Mouse (Mus musculus) right cerebral cortex, postnatal 25 days (tissue): Measurements from ENCODE around the gene Taf10.

Experiments
- DNase-seq: peaks from one replicate; pipeline ENCODE4 v3.0.0; 2022

The Taf10 gene

GRCm38 (mm10) chr7:105743926-105744590, at the start of gene Taf10:
Gene Taf10, minus strand, starts transcription at chr7:105744361.
- peak; percentile 90 for DNase-seq

DNA sequence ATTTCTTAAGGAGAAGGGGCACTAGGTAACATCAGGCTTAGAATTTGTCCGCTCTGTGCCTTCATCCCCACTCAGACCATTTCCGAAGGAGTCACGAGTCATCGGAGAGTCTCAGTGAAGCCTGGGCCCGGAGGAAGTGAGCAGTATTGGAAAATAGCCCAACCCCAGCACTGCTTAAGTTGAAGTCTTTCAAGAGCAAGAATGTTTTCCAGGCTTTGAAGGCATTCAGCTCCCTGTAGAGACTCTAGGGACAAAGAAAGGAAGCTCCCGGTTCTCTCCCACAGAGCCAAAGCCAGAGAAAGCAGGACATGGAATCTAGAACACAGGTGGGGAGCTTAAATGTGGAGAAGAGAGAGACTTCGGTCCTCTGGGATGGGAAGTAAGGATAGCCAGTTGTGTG, 49.5 kb upstream of the Taf10 start:
- DNase-seq = no peak

DNA sequence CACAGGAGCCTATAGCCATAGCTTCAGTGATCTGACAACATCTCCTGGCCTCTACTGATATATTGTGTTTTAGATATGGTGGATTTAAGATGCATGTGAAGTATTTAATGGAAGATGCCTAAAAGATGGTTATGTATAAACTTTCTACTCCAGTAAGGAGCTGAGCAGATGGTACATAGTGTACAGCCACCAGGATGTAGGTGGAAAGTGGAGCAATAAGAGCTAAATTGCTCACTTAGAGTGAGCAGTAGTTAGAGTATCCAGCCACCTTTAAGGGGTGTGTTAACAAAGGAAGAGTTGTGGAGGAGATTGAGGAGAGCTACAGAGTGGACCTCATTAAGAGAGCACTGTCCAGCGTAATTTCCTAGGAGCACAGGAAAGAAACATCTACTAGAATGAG, 47.0 kb upstream of the Taf10 start:
- DNase-seq = no peak

DNA sequence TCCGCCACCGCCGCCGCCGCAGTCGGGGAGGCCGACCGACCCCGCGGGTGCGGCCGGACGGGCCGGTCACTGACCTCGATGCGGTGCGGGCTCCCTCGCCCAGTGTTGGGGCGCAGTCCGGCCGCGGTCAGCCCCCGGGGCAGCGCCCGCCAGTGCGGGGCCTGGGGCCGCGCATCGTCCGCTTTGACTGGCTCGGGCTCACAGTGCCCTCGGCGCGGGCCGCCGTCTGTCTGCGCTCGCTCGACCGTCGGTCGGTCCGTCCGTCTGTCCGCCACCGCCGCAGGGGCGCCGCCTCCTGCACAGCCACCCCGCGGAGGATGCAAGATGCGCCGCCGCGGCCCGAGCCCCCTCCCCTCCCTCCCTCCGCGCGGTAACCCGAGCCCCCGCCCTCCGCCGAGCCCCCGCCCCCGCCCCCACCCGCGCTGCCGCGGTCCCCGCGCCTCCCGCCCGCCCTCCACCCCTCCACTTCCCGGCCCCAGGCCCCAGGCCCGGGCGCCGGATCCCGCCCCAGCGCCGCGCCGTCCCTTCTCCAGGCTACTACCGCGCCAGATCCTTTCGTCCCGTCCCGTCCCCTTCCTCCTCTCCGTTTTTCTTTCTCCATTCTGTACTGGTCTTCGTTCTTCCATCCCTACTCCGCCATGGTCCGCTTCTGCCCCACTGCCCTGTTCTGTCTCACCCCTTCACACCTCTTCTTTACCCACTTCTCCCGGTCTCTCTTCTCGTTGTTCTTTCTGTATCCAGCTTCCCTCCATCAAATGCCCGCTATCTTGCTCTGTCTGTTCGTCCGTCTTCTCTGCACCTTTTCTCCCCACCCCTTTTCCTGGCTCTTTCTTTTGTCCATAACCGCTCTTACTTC, 43.4 kb upstream of the Taf10 start, which contains the start of gene Dchs1:
TSS of gene Dchs1 (minus strand) at position 370 of the 856 bp plus-strand sequence.
- no peak for DNase-seq

- DNase-seq = no peak
These were observed 42.5 kb upstream of the Taf10 start for GRCm38 (mm10) chr7:105786506-105787284.

GRCm38 (mm10) chr7:105784556-105784955, 40.4 kb upstream of the Taf10 start:
- no peak for DNase-seq

- no peak for DNase-seq
These were observed 39.7 kb upstream of the Taf10 start for GRCm38 (mm10) chr7:105783861-105784260.

DNA sequence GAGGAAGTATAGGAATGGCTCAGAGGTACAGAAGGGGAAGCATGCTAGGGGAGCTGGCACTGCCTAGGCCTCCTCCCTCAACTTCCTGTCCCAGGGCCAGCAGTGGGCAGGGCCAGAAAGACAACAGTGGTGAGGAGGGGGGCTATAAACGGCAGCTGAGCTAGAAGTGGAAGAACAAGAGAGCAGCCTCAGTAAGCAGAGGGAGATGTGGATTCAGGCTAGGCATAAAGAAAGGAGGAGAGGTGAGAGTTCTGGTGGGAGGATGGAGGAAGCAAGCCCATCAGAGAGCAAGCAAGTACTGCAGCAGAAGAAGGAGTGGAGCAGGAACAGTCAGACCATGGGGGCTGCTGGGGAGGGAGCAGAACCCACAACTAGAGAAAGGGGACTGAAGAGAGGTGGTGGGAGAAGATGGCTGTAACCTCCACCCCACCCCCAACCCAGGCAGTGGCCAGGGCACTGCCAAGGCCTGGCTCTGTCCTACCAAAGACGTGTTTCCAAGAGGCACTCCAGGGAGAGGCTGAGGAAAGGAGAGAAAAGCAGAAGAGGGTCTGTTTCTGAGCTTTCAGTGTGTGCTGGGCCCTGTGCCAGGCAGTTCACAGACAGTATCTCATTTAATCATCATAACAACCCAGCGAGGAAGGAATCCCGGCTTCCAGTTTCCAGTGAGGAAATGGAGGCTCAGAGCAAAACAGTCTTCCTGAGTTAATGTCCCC, 34.5 kb upstream of the Taf10 start:
- DNase-seq = no peak

DNA sequence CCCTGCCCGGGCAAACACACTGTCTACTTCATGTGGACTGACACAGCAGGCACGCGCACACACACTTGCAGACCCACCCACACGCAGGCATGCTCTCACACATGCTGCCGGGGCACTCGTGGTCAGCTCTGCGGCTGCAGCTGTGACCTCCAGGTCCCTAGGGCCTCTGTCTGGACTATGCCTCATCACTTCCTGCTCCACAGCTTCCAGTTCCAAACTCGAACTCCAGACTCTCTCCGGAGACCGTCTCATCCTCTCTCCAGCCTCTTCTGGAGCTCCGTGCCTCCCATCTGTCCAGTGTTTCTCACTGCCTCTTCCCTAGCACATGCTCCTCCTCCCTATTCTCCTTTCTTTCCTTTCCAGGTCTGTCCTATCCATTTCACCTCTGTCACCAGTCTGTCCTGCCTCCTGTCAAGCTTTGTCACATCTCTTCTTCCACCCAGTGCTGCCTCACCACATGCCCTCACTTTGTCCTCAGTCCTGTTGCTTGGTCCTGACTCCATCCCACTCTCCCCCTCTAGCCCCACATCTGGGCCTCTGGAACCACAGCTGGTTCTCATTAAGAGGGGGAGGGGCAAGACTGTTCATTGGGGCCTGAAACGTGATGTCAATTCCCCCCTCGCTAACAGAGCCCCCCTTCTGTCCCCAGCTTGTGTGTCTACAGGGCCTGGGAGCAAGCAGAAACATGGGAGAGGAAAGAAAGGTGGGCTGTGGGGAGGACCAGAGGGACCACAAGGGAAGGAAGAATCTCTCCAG, 33.8 kb upstream of the Taf10 start:
- DNase-seq = no peak

DNA sequence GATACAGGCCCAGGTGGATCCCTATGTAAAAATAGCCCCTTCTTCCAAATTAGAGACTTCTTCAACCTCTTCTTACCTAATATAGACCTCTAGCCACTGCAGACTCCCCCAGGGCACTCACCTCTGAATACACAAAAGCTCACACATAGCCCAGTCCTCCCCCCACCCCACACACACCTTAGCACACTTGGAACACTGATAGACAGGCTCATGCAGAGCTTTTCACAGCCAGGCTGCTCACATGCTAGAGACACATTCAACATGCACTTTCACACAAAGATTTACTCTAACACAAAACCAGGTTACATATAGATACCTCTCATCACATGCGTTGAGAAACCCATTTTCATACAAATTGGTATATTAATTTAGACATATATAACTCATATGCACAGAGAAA, 33.2 kb upstream of the Taf10 start:
- no peak for DNase-seq

DNA sequence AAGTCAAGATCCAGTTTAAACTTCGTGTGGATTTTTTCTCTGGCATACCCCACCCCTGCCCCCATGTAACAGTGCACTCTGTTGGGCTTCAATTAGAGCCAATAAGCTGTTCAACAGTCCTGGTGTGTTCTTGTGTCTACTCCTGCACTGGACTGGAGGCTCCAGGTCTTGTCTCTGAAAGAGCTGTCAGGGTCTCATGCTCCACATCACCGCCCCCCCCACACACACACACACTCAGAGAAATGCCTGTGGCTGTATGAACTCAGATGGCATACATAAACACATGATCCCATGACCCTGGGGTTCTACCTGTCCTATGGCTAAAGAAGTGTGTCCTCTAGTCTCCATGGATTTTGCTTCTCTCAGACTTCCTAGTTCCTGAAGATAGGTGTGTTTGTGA, 31.9 kb upstream of the Taf10 start:
- no peak for DNase-seq

- DNase-seq = no peak
These were observed 30.5 kb upstream of the Taf10 start for GRCm38 (mm10) chr7:105774661-105775060.

GRCm38 (mm10) chr7:105773041-105773440, 28.9 kb upstream of the Taf10 start:
- no peak for DNase-seq

DNA sequence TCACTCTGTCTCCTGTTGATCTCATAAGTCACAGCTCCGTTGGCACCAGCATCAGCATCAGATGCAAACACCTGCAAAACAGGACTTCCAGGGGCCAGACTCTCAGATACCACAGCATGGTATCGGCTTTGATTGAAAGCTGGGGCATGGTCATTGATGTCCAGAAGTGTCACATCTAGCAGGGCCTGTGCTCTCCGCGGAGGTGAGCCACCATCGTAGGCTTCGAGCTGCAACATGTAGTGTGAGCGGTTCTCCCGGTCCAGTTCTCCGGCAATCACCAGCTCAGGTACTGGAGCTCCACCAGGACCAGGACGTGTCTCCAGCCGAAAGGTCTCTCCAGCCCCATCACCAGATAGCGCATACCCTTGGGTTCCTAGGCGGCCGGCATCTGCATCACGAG, 28.2 kb upstream of the Taf10 start:
- DNase-seq = no peak

DNA sequence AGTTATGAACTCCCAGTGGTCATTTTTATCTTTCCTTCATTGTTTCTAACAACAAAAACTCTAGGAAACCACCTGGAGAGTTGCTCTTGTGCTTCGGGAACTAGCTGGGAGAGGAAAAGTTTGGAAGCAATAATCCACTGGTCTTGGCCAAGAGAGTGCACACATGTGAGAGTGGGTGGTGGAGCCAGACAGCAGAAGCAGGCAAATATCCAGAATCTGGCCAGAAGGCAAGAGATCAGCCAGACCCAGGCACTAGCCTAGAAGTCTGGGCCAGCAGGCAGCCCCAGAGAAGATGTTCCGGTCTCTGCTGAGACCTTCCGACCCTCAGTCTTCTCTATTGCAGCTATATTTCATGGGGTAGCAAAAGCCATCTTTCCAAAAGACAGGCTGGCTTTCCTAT, 25.8 kb upstream of the Taf10 start:
- no peak for DNase-seq

- DNase-seq = no peak
These were observed 23.6 kb upstream of the Taf10 start for GRCm38 (mm10) chr7:105767729-105768165.

GRCm38 (mm10) chr7:105764331-105764730, 20.2 kb upstream of the Taf10 start:
- DNase-seq = no peak

DNA sequence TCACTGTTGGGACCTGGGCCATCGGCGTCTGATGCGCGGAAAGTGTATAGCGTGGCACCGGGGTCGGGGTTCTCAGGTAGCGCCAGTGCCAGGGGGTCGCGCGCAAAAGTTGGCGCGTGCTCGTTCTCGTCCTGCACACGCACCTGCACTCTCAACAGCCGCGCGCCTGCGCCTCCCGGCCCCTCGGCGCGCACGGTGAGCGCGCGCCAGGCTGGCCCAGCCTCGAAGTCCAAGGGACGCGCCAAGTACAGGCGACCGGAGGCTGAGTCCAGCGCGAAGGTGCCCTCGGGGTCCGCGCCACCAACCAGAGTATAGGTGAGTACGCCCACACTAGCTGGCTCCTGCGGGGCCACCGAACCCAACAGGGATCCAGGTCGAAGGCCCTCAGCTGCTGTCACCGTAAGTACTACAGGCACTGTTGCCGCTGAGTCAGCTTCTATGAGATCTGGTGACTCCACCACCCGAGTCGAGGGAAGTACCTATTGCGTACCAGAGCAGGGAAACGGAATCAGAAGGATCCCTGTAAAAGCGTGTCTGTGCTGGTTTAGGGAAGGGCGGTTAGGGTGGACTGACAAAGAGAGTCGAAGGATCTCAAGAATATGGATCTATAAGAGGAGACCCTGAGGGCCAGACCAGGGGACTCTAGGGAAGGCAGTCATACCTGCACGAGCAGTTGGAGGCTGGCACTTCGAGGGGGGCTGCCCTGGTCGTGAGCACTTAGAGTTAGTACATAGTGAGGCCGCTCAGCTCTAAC, 18.5 kb upstream of the Taf10 start:
- no peak for DNase-seq

GRCm38 (mm10) chr7:105761813-105762484, 17.8 kb upstream of the Taf10 start:
- no peak for DNase-seq

GRCm38 (mm10) chr7:105753281-105753680, 9.1 kb upstream of the Taf10 start:
- no peak for DNase-seq

DNA sequence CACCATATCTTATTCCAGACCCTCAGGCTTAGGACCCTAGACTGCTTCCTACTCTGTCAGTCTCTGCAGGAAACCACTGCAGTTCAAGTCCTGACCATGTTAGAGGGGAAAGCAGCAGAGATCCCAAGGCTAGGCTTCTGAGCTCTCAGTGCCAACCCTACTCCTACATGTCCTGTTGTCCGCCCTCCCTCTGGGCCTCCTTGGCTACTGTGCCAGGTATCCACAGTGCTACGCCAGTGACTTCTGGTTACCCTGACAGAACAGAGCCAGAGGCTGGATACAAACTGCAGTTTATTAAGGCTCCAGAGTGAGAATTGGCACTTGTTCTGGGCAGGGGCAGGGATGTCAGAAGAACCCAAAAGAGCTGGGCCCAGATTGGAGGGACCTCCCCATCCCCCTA, 8.6 kb upstream of the Taf10 start:
- DNase-seq = no peak
